Mouse (Mus musculus) forebrain, embryonic 14.5 days (tissue): ENCODE measurements around the gene Rtn4rl1. TPM values are rescaled to one million over a fixed set of nuclear protein-coding genes. Genes with fewer than 3 reads are reported as not detected.

ENCODE experiments used
- ATAC-seq: fragments of 200-750 bp; cut with Nextera tagmentation; 2 replicates; pipeline ENCODE4 v1.8.0; 2017; ENCODE audit warnings: mild to moderate bottlenecking, moderate library complexity
- DNase-seq: peaks from one replicate; pipeline ENCODE4 v3.0.0-alpha.2; 2015; ENCODE audit warnings: low spot score
- H3K27ac ChIP-seq: fragments of 300-500 bp; sonication (generic); 2 replicates; pipeline ENCODE4 v1.5.1; 2014; ENCODE audit warnings: low read depth, mild to moderate bottlenecking, control low read depth, low read length, moderate library complexity
- H3K27me3 ChIP-seq: fragments of 300-500 bp; sonication (generic); replicated peaks from 2 replicates; pipeline ENCODE4 v1.6.1; 2014; ENCODE audit warnings: low read length, control low read depth, mixed read lengths; ENCODE audit not compliant: control insufficient read depth, insufficient read depth
- H3K36me3 ChIP-seq: fragments of 300-500 bp; sonication (generic); 2 replicates; pipeline ENCODE4 v1.6.1; 2014; ENCODE audit warnings: low read length, control low read depth; ENCODE audit not compliant: control insufficient read depth, insufficient read depth
- H3K4me1 ChIP-seq: fragments of 300-500 bp; sonication (generic); 2 replicates; pipeline ENCODE4 v1.6.1; 2014; ENCODE audit warnings: antibody characterized with exemption, low read length, control low read depth; ENCODE audit not compliant: control insufficient read depth, insufficient read depth
- H3K4me2 ChIP-seq: fragments of 300-500 bp; sonication (generic); 2 replicates; pipeline ENCODE4 v1.6.1; 2014; ENCODE audit warnings: mild to moderate bottlenecking, control low read depth, low read length
- H3K4me3 ChIP-seq: fragments of 300-500 bp; sonication (generic); 2 replicates; pipeline ENCODE4 v1.5.1; 2014; ENCODE audit warnings: low read depth, low read length, control low read depth
- H3K9ac ChIP-seq: fragments of 300-500 bp; sonication (generic); 2 replicates; pipeline ENCODE4 v1.6.1; 2014; ENCODE audit warnings: mild to moderate bottlenecking, low read length, control low read depth, moderate library complexity
- H3K9me3 ChIP-seq: fragments of 300-500 bp; sonication (generic); replicated peaks from 2 replicates; pipeline ENCODE4 v1.6.1; 2016; ENCODE audit warnings: low read length, control low read depth, mixed read lengths; ENCODE audit not compliant: control insufficient read depth
- WGBS: fragments of 180-500 bp; shearing (Covaris S2); extraction: QIAGEN DNeasy Blood & Tissue Kit; methylation state at CpG from one replicate; pipeline ENCODE4 v1.1.7; 2014; 5-methylcytosine and 5-hydroxymethylcytosine counted together
- polyA plus RNA-seq: library from polyadenylated mRNA; unstranded; fragments of >200 nt; fragmentation: Nextera tagmentation; extraction: Ambion mirVana; gene quantifications from 2 replicates; pipeline ENCODE4 v1.2.1, GENCODE M21; 2014

Gene Rtn4rl1
- polyA plus RNA-seq, 1 experiment from 2014 or later: 5.0 TPM

- Histone ChIP-seq H3K27me3 (peaks cover 23% of the 10 kb centered on the region), H3K9me3 (no peaks in the 10 kb centered on the region)
- no peak for ATAC-seq
Measured at GRCm38 (mm10) chr11:75199951-75200350, 6.4 kb downstream of the Rtn4rl1 start.

GRCm38 (mm10) chr11:75200935-75201334 is 7.4 kb downstream of the Rtn4rl1 start:
- WGBS: 92% methylated on average over 12 of the region's 12 CpGs
- Histone ChIP-seq H3K36me3 (no peaks in the 10 kb centered on the region), H3K4me1 (no peaks in the 10 kb centered on the region), H3K9me3 (no peaks in the 10 kb centered on the region), H3K9ac (no peak overlapping the region), H3K4me2 (no peak overlapping the region), H3K27me3 (peaks cover 13% of the 10 kb centered on the region), H3K27ac (no peak overlapping the region), H3K4me3 (no peak overlapping the region)
- ATAC-seq: no peak
- no peak for DNase-seq

More at GRCm38 (mm10) chr11:75199951-75200350, 6.4 kb downstream of the Rtn4rl1 start:
- Histone ChIP-seq H3K36me3 (no peaks in the 10 kb centered on the region), H3K9ac (no peak overlapping the region), H3K4me3 (no peak overlapping the region), H3K27ac (no peak overlapping the region), H3K4me2 (no peak overlapping the region), H3K4me1 (peaks cover 3% of the 10 kb centered on the region)
- no peak for DNase-seq
- WGBS: 89% methylated on average over 5 of the region's 5 CpGs

GRCm38 (mm10) chr11:75201721-75202120 is 8.1 kb downstream of the Rtn4rl1 start:
- ATAC-seq (no peak), DNase-seq (no peak)
- Histone ChIP-seq H3K4me2 (no peak overlapping the region), H3K9me3 (no peaks in the 10 kb centered on the region), H3K4me1 (no peaks in the 10 kb centered on the region), H3K9ac (no peak overlapping the region), H3K27me3 (peaks cover 5% of the 10 kb centered on the region), H3K27ac (no peak overlapping the region), H3K36me3 (no peaks in the 10 kb centered on the region), H3K4me3 (no peak overlapping the region)
- whole genome bisulfite sequencing: 81% methylated on average over 8 of the region's 8 CpGs

GRCm38 (mm10) chr11:75203926-75204325 is 10.3 kb downstream of the Rtn4rl1 start:
- ATAC-seq (no peak), DNase-seq (no peak)
- no peak overlapping the region for H3K27ac ChIP-seq
- no peak overlapping the region for H3K9ac ChIP-seq
- H3K9me3 ChIP-seq: no peaks in the 10 kb centered on the region
- 90% methylated on average over 4 of the region's 4 CpGs for WGBS
- H3K27me3 ChIP-seq: no peaks in the 10 kb centered on the region
- H3K36me3 ChIP-seq: no peaks in the 10 kb centered on the region
- H3K4me2 ChIP-seq: no peak overlapping the region
- H3K4me3 ChIP-seq: no peak overlapping the region
- no peaks in the 10 kb centered on the region for H3K4me1 ChIP-seq

- Histone ChIP-seq H3K4me1 (no peaks in the 10 kb centered on the region), H3K9ac (no peak overlapping the region), H3K27me3 (no peaks in the 10 kb centered on the region), H3K9me3 (no peaks in the 10 kb centered on the region), H3K27ac (no peak overlapping the region), H3K4me3 (no peak overlapping the region), H3K36me3 (no peaks in the 10 kb centered on the region), H3K4me2 (no peak overlapping the region)
- WGBS: 24% methylated on average over 9 of the region's 9 CpGs
- ATAC-seq: no peak
- no peak for DNase-seq
Measured at GRCm38 (mm10) chr11:75204472-75204871, 10.9 kb downstream of the Rtn4rl1 start.

GRCm38 (mm10) chr11:75206347-75206746 is 12.8 kb downstream of the Rtn4rl1 start:
- no peak overlapping the region for H3K9ac ChIP-seq
- WGBS: 84% methylated on average over 4 of the region's 4 CpGs

GRCm38 (mm10) chr11:75209363-75209762 is 15.8 kb downstream of the Rtn4rl1 start:
- no peak overlapping the region for H3K4me2 ChIP-seq
- DNase-seq (no peak), ATAC-seq (no peak)
- peaks cover 12% of the 10 kb centered on the region for H3K4me1 ChIP-seq
- no peaks in the 10 kb centered on the region for H3K36me3 ChIP-seq
- H3K9me3 ChIP-seq: no peaks in the 10 kb centered on the region
- 64% methylated on average over 4 of the region's 4 CpGs for WGBS
- H3K27me3 ChIP-seq: no peaks in the 10 kb centered on the region
- no peak overlapping the region for H3K9ac ChIP-seq
- no peak overlapping the region for H3K27ac ChIP-seq
- no peak overlapping the region for H3K4me3 ChIP-seq

More at GRCm38 (mm10) chr11:75206347-75206746, 12.8 kb downstream of the Rtn4rl1 start:
- DNase-seq: no peak
- H3K36me3 ChIP-seq: no peaks in the 10 kb centered on the region
- no peak overlapping the region for H3K27ac ChIP-seq
- H3K4me3 ChIP-seq: no peak overlapping the region
- no peaks in the 10 kb centered on the region for H3K27me3 ChIP-seq
- no peaks in the 10 kb centered on the region for H3K4me1 ChIP-seq
- no peaks in the 10 kb centered on the region for H3K9me3 ChIP-seq
- no peak overlapping the region for H3K4me2 ChIP-seq
- no peak for ATAC-seq

GRCm38 (mm10) chr11:75210093-75210492 is 16.5 kb downstream of the Rtn4rl1 start:
- Histone ChIP-seq H3K27me3 (no peaks in the 10 kb centered on the region), H3K4me1 (peaks cover 12% of the 10 kb centered on the region), H3K36me3 (no peaks in the 10 kb centered on the region), H3K9me3 (no peaks in the 10 kb centered on the region), H3K4me3 (no peak overlapping the region), H3K9ac (no peak overlapping the region), H3K27ac (no peak overlapping the region), H3K4me2 (no peak overlapping the region)
- DNase-seq (no peak), ATAC-seq (no peak)
- 53% methylated on average over 4 of the region's 4 CpGs for WGBS

GRCm38 (mm10) chr11:75210755-75211154 is 17.2 kb downstream of the Rtn4rl1 start:
- no peak overlapping the region for H3K4me3 ChIP-seq
- H3K9me3 ChIP-seq: no peaks in the 10 kb centered on the region
- ATAC-seq (no peak), DNase-seq (no peak)
- WGBS: 28% methylated on average over 6 of the region's 6 CpGs
- peaks cover 12% of the 10 kb centered on the region for H3K4me1 ChIP-seq
- no peak overlapping the region for H3K27ac ChIP-seq
- no peaks in the 10 kb centered on the region for H3K27me3 ChIP-seq
- no peaks in the 10 kb centered on the region for H3K36me3 ChIP-seq
- H3K9ac ChIP-seq: no peak overlapping the region
- no peak overlapping the region for H3K4me2 ChIP-seq
